Mouse (Mus musculus): ENCODE data around the gene Krt222.

DNA sequence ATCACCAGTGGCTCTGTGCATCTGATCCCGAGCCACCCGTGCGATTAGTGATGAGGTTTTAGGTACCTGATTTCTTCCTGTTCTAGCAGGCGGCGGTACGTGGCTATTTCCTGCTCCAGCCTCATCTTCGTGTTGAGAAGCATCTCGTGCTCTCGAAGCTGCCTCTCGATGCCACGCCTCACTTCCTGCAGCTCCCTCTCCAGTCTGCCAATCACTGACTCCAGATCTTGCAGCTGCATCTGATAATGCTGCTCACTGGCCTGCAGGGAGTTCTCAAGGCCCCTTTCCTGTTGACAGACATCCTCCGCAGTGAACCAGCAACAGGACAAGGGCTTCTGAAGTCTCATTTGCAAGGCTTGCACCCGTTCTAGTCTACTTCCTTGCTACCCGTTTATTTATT, 5.4 kb downstream of the Krt222 start:
- TF ChIP-seq CTCF (IDR thresholded peaks at IDR 0.05; ENCODE audit: low read depth) (no peak), EP300 (IDR thresholded peaks at IDR 0.05; ENCODE audit: low read depth) (no peak)
